Mouse (Mus musculus): ENCODE results near the gene Glt6d1.
A peak's percentile ranks its signal among the peaks of the same experiment; 100 is the strongest.
"Not testable (repeated sequence)": the region's sequence is repeated elsewhere in the genome, so short reads cannot be mapped to it uniquely, and the experiment has no call there.

Glt6d1 gene

DNA sequence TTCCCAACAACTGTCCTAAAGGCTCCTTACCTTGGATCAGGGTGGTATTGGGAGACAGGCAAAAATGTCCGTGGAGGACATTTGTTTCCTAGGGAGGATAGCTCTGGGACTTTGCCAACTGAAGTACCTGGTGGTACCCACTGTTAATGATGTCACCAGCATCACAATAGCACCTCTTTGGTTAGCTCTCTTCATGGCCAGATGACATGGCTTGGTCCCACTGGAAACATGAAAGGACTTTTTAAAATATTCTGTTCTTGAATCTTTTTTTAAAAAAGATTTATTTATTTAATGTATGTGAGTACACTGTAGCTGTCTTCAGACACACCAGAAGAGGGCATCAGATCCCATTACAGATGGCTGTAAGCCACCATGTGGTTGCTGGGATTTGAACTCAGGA, at the start of gene Glt6d1:
Gene Glt6d1 (minus strand): TSS at position 101 of the 400 bp plus-strand sequence.
- not testable (repeated sequence) for DNase-seq (ENCODE audit: low read depth, low spot score)

DNA sequence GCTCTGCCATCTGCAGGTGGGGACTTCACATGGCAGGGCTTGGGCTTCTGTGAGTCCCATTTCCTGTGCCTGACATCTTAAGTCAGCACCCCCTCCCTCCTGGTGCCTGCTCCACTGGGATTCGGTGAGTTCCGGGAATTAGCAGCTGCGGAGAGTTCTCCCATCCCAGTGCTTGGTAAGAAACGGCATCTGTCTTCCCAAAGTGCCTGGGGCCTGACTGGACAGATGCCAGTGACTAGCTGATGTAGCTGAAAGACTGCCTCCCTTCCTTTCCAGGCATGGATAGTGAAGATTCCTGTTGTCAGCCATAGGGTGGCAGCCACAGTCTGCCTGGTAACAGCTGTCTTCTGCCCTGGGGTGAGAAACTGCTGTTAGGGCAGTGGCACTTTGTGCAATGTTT, 49.8 kb upstream of the Glt6d1 start:
- DNase-seq (ENCODE audit: low read depth, low spot score), result peak; percentile 79

DNA sequence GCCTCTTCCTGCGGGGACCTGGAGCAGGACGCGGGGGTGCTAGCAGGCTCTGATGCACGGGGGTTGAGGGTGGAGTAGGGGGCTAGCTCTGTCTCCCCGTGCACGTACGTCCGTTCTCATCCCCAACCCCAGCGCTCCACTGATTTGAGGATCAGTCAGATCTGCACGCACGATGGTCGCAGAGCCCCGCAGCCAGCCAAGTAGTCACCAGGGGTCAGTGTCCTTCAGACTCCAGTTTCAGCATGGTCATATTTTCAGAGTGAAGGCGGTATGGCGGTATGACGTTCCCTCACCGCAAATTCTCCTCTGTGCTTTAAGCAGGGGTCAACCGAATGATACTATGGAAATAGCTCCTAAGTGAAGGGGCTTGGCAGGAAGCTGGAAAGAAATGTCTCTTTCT, 48.6 kb upstream of the Glt6d1 start:
- DNase-seq (ENCODE audit: low read depth, low spot score), result no peak

DNA sequence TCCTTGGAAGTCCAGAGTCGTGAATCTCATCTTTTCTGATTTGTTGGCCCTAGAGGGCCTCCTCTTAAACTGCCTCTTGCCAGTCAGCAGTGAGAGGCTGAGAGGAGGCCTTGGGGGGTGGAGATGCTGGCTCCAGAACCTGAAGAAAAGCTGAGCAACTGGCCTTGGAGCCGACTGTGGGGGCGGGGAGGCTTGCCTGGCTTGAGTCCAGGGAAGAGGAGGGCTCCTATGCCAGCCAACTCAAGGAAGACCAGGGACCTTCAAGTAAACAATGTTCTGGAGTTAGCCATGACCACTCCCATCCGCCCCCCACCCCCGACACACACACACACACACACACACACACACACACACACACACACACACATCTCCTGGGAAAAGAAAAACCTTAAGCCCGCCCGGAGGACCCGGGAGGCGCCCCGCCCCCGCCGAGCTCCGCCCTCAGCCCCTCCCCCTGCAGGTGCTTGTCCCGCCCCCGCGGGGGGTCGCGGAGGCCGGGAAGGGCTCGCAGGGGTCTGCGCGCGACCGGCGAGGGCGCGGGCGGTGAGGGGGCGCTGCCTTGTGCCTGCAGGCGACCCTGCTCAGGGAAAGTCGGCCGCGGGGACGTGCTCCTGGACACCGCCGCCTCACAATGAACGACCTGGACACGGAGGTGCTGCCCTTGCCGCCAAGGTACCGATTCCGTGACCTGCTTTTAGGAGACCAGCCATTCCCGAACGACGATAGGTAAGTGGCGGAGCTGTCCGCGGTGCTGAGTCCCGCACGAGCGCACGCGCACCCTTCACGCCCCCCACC, 47.9 kb upstream of the Glt6d1 start, which contains the start of gene Kcnt1:
Gene Kcnt1 (plus strand): TSS at position 398 of the 795 bp plus-strand sequence.
- DNase-seq (ENCODE audit: low read depth, low spot score), result peak; percentile 17

DNA sequence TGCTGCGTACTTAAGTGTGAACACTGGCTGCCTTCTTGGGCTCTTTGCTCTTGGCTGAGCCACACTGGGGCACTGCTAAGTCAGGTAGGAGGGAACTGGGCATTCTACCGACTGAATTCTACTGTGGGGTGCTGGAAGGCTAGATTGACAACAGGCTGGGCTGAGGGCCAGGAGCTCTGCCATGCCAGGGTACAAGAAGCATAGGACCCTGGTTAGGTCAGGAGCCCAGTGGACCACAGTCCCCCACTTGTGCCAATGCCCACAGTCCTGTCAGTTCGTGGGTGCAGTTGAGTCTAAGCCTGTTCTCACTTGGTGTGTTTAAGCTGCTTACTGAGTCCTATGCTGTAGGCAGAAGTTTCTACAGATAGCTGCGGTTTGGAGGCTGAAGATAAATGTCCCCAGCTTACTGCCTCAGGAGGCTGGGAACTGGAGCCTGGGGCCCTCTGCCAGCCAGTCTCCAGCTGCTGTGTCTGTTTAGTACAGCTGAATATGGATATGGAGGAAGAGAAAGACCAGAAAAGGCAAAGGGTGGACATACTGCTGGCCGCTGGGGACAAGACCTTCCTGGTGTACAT, 47.1 kb upstream of the Glt6d1 start:
- peak; percentile 13 for DNase-seq (ENCODE audit: low read depth, low spot score)

DNA sequence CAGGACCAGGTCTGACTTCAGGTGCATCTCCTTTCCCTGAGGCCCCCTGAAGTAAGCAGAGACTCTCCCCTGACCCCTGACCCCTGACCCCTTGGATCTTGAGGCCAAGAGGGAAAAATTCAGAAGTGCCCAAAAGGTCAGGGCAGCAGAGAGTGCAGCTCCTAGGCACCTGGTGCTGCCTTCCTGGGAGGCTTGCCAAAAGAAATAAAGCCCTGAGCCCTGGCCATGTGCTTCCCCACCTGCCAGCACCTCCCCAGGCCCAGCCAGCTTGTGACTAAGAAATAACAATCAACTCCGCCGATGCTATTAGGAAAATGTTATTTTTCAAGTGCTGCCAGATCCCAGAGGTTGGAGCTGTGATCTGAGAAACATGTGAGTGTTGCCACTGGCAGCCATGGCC, 46.4 kb upstream of the Glt6d1 start:
- DNase-seq (ENCODE audit: low read depth, low spot score), result no peak

DNA sequence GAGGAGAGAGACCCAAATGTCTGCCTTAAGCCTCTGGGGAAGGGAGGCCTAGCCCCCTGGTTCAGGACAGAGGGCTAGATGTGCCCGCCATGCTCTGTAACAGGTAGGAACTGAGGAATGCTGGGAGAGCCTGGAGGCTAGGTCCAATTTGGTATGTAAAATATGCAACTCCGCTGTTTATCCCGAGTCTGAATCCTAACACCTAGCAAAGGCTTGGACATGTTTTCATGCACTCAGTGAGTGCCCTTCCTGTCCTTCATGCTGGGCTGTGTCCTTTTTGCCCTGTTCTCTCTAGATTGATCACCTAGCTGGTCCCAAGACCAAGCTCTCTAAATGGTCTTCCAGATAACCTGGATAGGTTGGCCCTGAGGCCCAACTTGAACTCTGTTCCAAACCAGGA, 44.2 kb upstream of the Glt6d1 start:
- DNase-seq (ENCODE audit: low read depth, low spot score), result no peak

DNA sequence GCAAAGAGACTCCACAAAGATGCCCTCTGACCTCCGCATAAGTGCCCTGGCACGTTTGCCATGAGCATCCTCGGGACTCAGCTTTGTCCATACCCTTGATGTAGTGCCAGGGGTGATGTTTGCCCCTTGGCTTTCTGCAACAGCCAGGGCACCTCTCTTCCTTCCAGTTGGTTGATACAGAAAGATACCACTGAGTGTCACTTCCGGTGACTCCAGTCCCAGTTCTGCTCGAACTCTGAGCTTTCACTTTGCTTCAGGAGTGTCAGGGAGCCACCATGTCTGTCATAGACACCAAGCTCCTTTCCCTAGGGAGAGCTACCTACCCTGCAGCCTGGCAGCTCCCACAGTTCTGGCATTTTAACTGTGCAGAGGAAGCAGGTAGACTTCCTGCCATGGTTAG, 38.4 kb upstream of the Glt6d1 start:
- no peak for DNase-seq (ENCODE audit: low read depth, low spot score)

DNA sequence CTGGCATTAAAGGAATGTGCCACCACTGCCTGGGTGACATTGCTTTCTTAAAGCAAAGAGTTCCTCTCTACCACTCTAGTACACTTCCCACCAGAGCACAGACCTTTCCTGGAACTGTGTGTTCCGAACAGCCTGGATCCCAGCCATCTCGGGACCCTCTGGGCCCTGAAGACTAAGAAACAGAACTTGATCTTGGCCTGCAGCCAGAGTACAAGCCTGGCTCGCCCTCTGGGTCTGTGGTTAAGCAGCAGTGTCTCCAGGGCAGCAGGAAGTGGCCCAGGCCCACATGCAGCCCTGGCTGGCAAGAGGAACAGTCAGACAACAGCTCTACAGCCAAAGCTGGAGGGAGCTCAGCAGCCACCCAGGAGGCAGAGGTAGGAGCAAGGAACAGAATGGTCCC, 37.0 kb upstream of the Glt6d1 start:
- DNase-seq (ENCODE audit: low read depth, low spot score), result peak; percentile 29

DNA sequence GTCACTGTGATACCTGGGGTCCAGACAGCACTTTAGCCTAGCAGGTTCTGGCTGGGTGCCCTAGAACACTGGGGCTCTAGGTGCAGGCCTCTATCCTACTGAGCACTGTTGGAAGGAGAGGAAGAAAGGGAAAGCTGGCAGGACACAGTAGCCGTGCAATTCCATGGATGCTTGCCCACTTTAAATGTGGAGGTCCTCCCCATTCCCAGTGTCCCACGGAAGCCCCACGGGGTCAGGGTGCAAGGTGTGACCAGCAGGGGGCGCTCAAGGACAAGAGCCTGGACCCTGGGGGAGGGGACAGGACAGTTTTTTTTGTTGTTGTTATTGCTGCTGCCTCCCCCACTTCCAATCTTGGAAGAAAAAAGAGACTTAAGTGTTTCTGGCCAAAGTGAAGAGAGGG, 34.7 kb upstream of the Glt6d1 start:
- DNase-seq (ENCODE audit: low read depth, low spot score), result no peak

DNA sequence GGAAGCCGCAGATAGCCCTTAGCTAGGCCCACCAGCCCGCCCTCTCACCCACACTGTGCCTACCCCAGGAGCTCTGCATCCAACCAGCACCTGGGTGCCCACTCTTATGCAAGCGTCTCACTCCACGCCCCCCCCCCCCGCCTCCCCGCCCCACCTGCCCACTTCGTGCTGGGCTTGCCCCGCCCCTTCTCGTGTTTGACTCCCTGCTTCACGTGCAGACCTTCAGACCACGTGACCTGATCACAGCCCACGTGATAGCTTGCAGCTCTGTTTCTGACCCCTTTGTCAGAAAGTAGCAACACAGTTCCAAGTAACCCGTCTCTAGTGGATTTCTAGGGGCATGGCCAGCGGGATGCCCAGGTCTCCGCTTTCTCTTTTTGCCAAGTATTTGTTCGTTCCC, 31.6 kb upstream of the Glt6d1 start, which contains the start of gene Sohlh1:
Gene Sohlh1 (minus strand): TSS at position 23 of the 400 bp plus-strand sequence.
- DNase-seq (ENCODE audit: low read depth, low spot score), result no peak

DNA sequence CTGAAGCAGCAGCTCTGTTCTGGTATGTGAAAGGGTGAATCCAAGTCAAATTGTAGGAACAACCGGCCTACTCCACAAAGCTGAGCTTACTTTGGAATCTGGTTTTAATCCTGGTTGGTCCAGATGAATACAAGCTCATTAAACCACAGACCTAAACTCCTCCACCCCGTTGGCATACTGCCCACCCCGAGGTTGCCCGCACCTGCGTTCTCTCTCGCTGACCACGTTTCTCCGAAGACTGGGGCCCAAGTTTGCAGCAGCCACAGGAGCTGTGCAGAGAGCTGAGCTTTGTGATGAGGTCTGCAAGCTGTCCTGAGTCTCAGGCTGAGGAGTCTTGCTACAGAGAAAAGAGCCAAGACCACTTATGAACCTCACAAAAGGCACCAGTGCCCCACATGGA, 30.9 kb upstream of the Glt6d1 start:
- no peak for DNase-seq (ENCODE audit: low read depth, low spot score)

DNA sequence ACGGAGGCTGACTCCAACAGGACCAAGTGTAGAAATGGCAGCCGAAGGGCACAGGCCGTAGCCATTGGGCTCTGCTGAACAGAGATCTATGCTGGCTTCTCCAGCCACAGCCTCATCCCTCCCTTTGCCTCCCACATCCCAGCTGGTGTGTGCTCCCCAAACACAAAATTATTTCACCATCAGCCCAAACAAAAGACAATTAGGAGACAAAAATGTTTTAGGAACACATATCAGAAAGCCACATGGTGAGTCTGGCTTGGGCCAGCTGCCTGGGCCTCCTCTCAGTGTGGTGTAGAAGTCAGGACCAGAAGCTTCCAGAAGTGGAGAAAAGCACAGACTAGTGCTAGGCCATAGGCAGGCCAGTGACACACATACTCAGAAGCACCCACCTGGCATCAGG, 28.4 kb upstream of the Glt6d1 start:
- DNase-seq (ENCODE audit: low read depth, low spot score), result no peak

DNA sequence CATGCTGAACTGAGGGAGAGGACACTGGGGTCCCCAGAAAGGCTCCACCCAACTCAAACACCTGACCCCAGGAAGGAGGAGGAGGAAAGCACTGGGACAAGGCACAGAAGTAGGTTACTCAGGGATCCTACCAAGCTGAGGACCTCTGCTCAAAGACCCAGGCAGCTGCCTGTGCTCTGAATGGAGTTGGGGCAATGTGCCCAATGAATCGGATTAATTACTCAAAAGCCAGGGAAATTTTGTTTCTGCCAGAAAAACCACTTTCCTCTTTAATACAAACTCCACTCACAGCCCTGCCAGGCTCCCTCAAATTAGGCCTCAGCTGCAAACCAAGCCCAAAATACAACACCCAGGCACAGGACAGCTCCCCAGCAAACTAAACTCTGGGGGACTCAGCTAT, 27.1 kb upstream of the Glt6d1 start:
- DNase-seq (ENCODE audit: low read depth, low spot score), result no peak

DNA sequence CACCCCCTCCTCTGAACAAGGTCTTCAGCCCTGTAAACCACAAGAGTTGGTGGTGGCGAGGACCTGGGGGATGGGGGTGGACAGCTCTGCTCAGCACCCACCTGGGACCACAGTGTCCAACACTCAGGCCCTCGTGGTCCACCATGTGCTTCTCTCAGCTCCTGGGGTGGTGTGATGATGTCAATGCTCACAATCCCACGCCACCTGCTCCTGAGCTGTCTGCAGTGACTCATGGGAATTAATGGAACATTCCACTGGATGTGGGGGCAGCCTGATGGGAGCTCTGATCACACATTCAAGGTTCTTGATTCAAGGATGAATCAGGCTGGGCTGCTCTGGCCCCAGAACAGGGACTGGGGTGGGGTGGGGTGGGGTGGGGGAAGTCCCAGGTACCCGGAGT, 26.5 kb upstream of the Glt6d1 start:
- DNase-seq (ENCODE audit: low read depth, low spot score), result peak; percentile 31

DNA sequence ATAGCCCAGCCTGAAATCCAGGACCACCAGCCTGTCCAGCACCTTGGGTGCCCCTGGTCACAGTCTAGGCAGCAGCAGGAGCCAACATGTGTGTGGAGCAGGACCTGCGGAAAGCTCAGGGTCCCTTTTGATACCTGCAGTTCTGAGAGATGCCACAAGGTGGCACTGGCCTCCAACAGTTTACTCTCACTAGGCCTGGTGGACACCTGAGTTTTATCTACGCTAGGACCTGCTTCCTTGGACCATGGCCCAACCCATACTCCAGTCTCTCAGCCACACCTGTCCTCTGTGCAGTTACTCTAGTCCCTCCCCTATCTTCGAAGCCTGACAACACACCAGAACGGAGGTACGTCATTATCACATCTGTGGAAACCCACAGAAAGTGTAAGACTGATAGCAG, 20.6 kb upstream of the Glt6d1 start:
- no peak for DNase-seq (ENCODE audit: low read depth, low spot score)

DNA sequence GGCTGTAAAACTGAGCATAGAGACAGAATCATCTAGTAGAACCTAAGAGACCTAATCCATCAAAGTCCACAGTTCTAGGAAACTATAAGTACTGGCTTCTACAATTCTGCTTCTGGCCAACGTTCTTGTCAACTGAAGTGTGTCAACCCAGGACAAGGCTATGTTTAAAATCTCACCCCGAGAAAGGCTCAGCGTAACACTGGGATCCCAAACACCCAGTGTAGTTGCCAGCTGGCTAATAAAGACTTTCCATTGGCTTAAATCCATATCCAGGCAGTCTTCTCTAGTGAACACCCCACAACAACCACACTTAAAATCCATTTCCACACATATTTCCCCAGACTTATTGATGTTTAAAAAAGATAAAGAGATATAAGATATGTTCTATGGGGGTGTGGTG, 15.1 kb upstream of the Glt6d1 start:
- DNase-seq (ENCODE audit: low read depth, low spot score), result no peak

DNA sequence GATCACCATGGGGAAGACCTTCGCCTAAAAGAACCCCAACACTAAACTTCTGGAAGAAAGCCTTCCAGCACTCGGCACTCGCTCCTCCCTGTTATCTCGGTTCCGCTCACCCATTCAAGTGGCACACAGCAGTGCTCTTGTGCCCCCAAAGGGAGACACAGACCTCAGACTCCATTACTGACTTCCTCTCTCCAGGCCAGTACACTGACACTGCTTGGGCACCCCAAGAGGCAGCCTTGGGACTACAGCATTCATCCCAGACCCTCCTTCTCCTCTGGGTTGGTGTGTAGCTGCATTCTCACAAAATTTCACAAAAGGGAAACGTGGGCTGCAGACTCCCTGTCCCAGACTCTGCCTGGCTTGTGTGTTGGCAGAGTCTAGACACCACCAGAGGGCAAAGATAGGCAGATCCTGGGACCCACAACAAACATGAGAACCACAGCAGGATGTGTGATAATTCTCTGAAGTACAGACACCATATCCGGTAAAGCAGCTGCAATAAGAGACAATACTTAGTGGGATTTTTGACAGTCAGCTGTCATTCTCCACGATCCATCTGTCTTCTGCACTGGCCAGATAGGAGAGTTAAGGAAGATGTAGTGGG, 12.8 kb upstream of the Glt6d1 start:
- DNase-seq (ENCODE audit: low read depth, low spot score), result no peak

DNA sequence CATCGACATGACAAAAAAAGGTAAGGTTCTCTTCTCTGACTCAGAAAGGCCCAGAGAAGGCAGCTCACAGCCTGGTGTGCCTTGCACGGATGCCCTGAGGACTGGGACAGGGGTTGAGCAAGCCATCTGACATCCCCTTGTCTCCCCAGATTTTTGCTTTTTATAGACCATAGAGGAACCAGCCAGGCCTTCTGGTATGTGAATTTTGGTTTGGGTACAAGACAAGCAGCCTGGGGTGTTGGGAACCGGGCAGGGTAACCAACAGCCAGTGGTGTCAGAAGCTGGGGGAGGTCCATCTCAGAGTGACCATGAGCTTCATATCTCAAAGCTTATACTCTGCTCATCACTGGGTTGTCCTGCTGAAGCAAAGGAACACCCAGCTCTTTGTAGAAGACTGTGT, 9.1 kb upstream of the Glt6d1 start:
- DNase-seq (ENCODE audit: low read depth, low spot score), result no peak

DNA sequence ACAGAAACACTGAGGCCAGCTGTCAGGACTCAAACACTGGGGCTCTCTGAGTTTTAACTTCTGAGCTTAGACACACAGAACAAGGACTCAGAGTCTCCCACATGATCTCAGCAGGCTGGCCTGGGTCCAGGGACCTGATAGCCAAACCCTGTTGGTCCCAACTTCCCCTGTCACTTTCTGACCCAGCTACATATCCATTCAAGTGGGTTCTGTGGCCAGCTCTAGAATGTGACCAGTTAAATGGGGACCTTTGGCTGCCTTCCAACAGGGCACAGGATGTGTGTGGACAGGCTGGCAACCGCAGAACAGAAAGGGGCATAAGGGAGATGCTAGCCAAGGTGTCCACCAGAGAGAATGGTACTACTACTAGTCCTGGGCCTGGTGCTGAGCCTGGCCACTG, 7.2 kb upstream of the Glt6d1 start, which contains the start of gene Lcn9:
Gene Lcn9 (plus strand): TSS at position 348 of the 400 bp plus-strand sequence.
- DNase-seq (ENCODE audit: low read depth, low spot score), result no peak

DNA sequence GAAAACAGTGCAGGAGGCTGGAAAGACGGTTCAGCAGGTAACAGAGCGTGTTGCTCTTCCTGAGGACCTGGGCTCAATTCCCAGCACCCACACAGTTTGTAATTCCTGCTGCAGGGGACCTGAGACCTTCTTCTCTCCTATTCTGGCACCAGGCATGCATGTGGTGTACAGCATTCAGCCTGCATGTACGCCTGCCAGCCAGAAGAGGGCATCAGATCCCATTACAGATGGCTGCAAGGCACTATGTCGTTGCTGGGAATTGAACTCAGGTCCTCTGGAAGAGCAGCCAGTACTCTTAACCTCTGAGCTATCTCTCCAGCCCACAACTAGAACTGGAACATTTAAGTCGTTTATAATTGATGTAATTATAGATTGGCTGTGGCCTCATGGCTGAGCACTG, 2.3 kb downstream of the Glt6d1 start:
- DNase-seq (ENCODE audit: low read depth, low spot score), result no peak

DNA sequence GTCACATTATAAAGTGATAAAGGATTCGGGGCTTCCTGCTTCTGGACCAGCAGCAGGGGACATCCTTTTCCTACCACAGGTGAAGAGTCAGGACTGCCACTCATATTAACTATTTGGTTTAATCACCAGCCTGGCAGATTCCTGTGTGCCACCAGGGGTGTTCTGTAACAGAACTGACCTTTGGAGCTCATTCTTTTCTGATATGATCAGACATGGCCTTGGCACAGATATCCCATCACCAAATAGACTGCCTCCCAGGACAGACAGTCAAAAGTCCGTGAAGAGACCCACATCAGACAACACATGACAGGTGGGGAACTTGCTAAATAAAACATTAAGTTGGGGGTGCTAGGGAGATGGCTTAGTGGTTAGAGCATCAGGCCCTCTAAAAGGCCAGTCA, 3.9 kb downstream of the Glt6d1 start:
- DNase-seq (ENCODE audit: low read depth, low spot score), result no peak

DNA sequence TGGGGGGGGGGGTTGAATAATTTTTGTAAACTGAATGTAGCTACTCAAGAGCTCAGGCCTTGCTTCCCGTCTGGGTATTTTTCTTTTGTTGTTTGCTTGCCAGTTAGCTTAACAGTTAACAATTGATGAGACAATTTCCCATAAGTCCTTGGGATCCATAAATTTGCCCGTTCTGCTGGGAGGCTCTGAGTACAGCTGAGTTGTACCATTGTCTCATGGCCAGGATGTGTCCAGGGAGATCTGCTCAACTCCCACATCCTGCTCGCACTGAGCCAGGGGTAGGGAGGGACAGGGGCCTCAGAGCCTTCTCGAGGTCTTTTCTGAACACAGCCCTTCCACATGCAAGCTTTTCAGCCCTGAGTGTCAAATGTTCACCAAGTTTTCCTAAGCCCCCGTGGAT, 17.6 kb downstream of the Glt6d1 start:
- peak; percentile 39 for DNase-seq (ENCODE audit: low read depth, low spot score)

All from telencephalon, adult 2 months (tissue).